Mouse (Mus musculus) gastrocnemius, postnatal 36 days (tissue): ENCODE measurements around the gene Sucnr1. TPM values are rescaled to one million over a fixed set of nuclear protein-coding genes. Genes with fewer than 3 reads are reported as not detected.

ENCODE experiments used
- DNase-seq, 2 experiments: peaks; one replicate each; pipeline ENCODE4 v3.0.0; 2022
- intact Hi-C: fragments of 180-260 bp; cut with DNase I; formaldehyde crosslinking; loops from one replicate; pipeline ENCODE4 v1.15.1; 2025
- total RNA-seq, 2 experiments: library from RNA; stranded (reverse); gene quantifications; 2 replicates each; pipeline ENCODE4 v1.2.3; 2021

The Sucnr1 gene
- total RNA-seq, 2 experiments from 2014 or later = not detected

- intact Hi-C loops = loop anchor here (5.0 kb wide), 1 partner anchor 239 kb away; no protein-coding TSS in a partner anchor
- DNase-seq = no peak
These were observed 29.6 kb downstream of the Sucnr1 start for GRCm38 (mm10) chr3:60111135-60111710.

- no peak for DNase-seq
- intact Hi-C loops = loop anchor here (5.0 kb wide), 1 partner anchor 240 kb away; no protein-coding TSS in a partner anchor
These were observed 30.4 kb downstream of the Sucnr1 start for GRCm38 (mm10) chr3:60111889-60112646.

- intact Hi-C loops = loop anchor here (5.0 kb wide), 1 partner anchor 242 kb away; no protein-coding TSS in a partner anchor
- DNase-seq = peak in 1 of 2 experiments; percentile 11
These were observed 32.9 kb downstream of the Sucnr1 start for GRCm38 (mm10) chr3:60114571-60114970.

- intact Hi-C loops = no loop called here
- DNase-seq = no peak
These were observed 39.8 kb downstream of the Sucnr1 start for GRCm38 (mm10) chr3:60121449-60121848.

GRCm38 (mm10) chr3:60123859-60124794 lies 42.5 kb downstream of the Sucnr1 start:
- DNase-seq = no peak
- intact Hi-C loops = no loop called here

DNA sequence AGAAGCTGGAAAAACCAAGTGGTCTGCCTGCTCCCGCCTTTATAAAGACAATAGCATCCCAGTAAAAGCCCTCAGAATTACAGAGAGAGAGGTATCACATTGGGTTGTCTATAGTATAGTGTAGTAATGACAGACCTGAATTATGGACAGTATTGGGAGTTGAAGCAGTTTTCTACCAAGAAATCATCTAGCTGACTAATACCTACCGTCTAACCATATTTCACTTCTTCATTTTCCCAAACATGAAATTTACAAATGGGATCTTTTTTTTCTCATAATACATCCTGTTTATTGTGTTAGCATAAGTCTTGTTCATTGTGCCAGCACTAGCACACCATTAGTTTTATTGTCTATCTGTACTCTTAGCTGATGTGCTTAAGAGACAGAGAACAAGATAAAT lies 44.9 kb downstream of the Sucnr1 start:
- intact Hi-C loops = no loop called here
- no peak for DNase-seq

- intact Hi-C loops = no loop called here
- DNase-seq = no peak
These were observed 46.6 kb downstream of the Sucnr1 start for GRCm38 (mm10) chr3:60128282-60128681.

DNA sequence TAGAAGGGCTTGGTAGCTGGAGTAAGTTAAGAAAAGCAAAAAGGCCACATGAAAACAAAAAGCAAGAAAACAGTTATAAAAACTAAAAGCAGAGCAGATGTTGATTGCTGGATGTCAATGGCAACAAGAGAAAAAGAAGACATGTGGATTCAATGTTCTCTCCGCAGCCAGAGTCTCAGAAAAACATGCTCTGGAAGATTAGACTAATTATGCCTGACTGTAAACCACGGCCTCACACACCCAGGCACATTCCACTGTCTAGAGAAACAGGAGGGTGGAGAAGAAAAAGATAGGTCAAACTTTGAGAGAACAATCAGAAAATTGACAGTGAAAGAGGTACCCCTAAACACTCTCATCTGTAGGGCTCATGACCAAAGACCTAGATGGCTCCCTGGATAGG lies 54.1 kb downstream of the Sucnr1 start:
- intact Hi-C loops = no loop called here
- no peak for DNase-seq

Other genes with a start within 250 kb of the Sucnr1 start
- gene Gm8298, start 220.8 kb upstream of the Sucnr1 start, total RNA-seq = not detected
- gene C130079G13Rik, start 156.7 kb upstream of the Sucnr1 start, total RNA-seq = not detected
- not detected for gene Aadacl2, start 75.1 kb upstream of the Sucnr1 start, total RNA-seq
- not detected for gene Aadac, start 56.2 kb upstream of the Sucnr1 start, total RNA-seq